Mouse (Mus musculus): ENCODE measurements around the gene Id1. TPM values are rescaled to one million over a fixed set of nuclear protein-coding genes. Genes with fewer than 3 reads are reported as not detected.

Id1 gene
- polyA plus RNA-seq, 1 experiment from 2014 or later, result 116 TPM

- H3K4me2 ChIP-seq (ENCODE audit: low read depth), result no peak overlapping the region
- no peaks in the 10 kb centered on the region for H3K36me3 ChIP-seq (ENCODE audit: control insufficient read depth, insufficient read depth, low read length)
- H3K9ac ChIP-seq (ENCODE audit: low read length), result no peak overlapping the region
- no peaks in the 10 kb centered on the region for H3K9me3 ChIP-seq (ENCODE audit: control insufficient read depth, low read length)
- no peak for ATAC-seq (ENCODE audit: insufficient read depth, low FRiP score, low TSS enrichment)
- H3K27me3 ChIP-seq (ENCODE audit: control insufficient read depth, insufficient read depth, low read length), result no peaks in the 10 kb centered on the region
- peak; percentile 7 for DNase-seq (ENCODE audit: low spot score)
- WGBS, result 81% methylated on average over 6 of the region's 6 CpGs
- no peak overlapping the region for H3K4me3 ChIP-seq (ENCODE audit: low read depth, low read length)
- no peak overlapping the region for H3K27ac ChIP-seq (ENCODE audit: low read depth, low read length)
- peaks cover 22% of the 10 kb centered on the region; the same call in 1 of the 2 replicates for H3K4me1 ChIP-seq (ENCODE audit: control insufficient read depth, insufficient read depth, low read length)
These were observed 9.8 kb upstream of the Id1 start for GRCm38 (mm10) chr2:152726213-152726612.

- H3K9me3 ChIP-seq (ENCODE audit: control insufficient read depth, low read length), result no peaks in the 10 kb centered on the region
- WGBS, result 78% methylated on average over 6 of the region's 6 CpGs
- no peak overlapping the region for H3K4me2 ChIP-seq (ENCODE audit: low read depth)
- H3K9ac ChIP-seq (ENCODE audit: low read length), result no peak overlapping the region
- ATAC-seq (ENCODE audit: insufficient read depth, low FRiP score, low TSS enrichment) (no peak), DNase-seq (ENCODE audit: low spot score) (peak; percentile 5)
- no peak overlapping the region for H3K4me3 ChIP-seq (ENCODE audit: low read depth, low read length)
- no peak overlapping the region for H3K27ac ChIP-seq (ENCODE audit: low read depth, low read length)
- no peaks in the 10 kb centered on the region for H3K27me3 ChIP-seq (ENCODE audit: control insufficient read depth, insufficient read depth, low read length)
- no peaks in the 10 kb centered on the region for H3K36me3 ChIP-seq (ENCODE audit: control insufficient read depth, insufficient read depth, low read length)
- peaks cover 22% of the 10 kb centered on the region; the same call in 1 of the 2 replicates for H3K4me1 ChIP-seq (ENCODE audit: control insufficient read depth, insufficient read depth, low read length)
These were observed 9.2 kb upstream of the Id1 start for GRCm38 (mm10) chr2:152726751-152727335.

DNA sequence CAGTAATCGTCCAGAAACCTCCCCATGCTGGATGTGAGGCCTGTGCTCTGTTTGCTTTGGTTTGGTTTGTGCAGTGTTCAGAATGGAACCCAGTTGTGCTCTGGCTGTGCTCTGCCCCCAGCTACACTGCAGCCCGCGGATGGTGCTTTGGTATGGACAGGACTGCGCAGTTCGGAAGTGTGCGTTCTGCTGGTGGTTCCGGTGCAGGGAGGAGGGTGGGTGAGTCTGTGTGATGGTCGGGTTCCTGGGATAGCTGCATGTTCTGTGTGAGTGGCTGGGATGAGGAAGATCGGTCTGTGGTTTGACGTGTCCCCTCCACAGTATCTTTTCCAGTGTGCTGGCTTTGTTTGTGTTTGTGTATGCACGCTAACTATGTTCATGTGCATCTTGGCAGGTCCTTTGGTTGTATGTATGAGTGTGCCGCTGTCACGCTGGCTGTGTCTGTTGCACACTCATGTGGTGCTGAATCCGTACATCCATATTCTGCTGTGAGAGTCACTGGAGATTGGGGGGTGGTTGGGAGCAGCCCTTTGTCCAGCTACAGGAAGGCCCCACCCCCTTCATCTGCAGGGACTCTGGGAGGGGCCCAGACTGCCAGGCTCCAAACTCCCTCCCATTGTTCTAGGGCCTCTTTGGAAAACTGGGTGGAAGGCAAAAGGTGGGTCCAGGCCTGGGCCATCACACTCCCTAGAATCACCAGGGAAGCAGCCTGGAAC, 8.1 kb upstream of the Id1 start:
- H3K4me3 ChIP-seq (ENCODE audit: low read depth, low read length), result no peak overlapping the region
- no peak overlapping the region for H3K4me2 ChIP-seq (ENCODE audit: low read depth)
- 0 out of 2 replicates have a peak overlapping the region, but pooled peaks have one; percentile 44 for H3K27ac ChIP-seq (ENCODE audit: low read depth, low read length)
- peaks cover 22% of the 10 kb centered on the region; the same call in 1 of the 2 replicates for H3K4me1 ChIP-seq (ENCODE audit: control insufficient read depth, insufficient read depth, low read length)
- WGBS, result 85% methylated on average over 14 of the region's 14 CpGs
- H3K36me3 ChIP-seq (ENCODE audit: control insufficient read depth, insufficient read depth, low read length), result no peaks in the 10 kb centered on the region
- H3K27me3 ChIP-seq (ENCODE audit: control insufficient read depth, insufficient read depth, low read length), result no peaks in the 10 kb centered on the region
- no peaks in the 10 kb centered on the region for H3K9me3 ChIP-seq (ENCODE audit: control insufficient read depth, low read length)
- DNase-seq (ENCODE audit: low spot score) (peak; percentile 13), ATAC-seq (ENCODE audit: insufficient read depth, low FRiP score, low TSS enrichment) (no peak)
- no peak overlapping the region for H3K9ac ChIP-seq (ENCODE audit: low read length)

- H3K4me2 ChIP-seq (ENCODE audit: low read depth), result no peak overlapping the region
- WGBS, result 73% methylated on average over 7 of the region's 7 CpGs
- DNase-seq (ENCODE audit: low spot score) (peak; percentile 8), ATAC-seq (ENCODE audit: insufficient read depth, low FRiP score, low TSS enrichment) (no peak)
- no peaks in the 10 kb centered on the region for H3K36me3 ChIP-seq (ENCODE audit: control insufficient read depth, insufficient read depth, low read length)
- no peaks in the 10 kb centered on the region for H3K9me3 ChIP-seq (ENCODE audit: control insufficient read depth, low read length)
- no peaks in the 10 kb centered on the region for H3K27me3 ChIP-seq (ENCODE audit: control insufficient read depth, insufficient read depth, low read length)
- H3K27ac ChIP-seq (ENCODE audit: low read depth, low read length), result 0 out of 2 replicates have a peak overlapping the region, but pooled peaks have one; percentile 44
- H3K4me3 ChIP-seq (ENCODE audit: low read depth, low read length), result no peak overlapping the region
- H3K4me1 ChIP-seq (ENCODE audit: control insufficient read depth, insufficient read depth, low read length), result peaks cover 20% of the 10 kb centered on the region; the same call in 1 of the 2 replicates
- no peak overlapping the region for H3K9ac ChIP-seq (ENCODE audit: low read length)
These were observed 7.5 kb upstream of the Id1 start for GRCm38 (mm10) chr2:152728594-152728993.

GRCm38 (mm10) chr2:152729013-152729635, 6.9 kb upstream of the Id1 start:
- ATAC-seq (ENCODE audit: insufficient read depth, low FRiP score, low TSS enrichment) (no peak), DNase-seq (ENCODE audit: low spot score) (no peak)
- Histone ChIP-seq H3K4me1 (ENCODE audit: control insufficient read depth, insufficient read depth, low read length) (peaks cover 16% of the 10 kb centered on the region; the same call in 1 of the 2 replicates), H3K9ac (ENCODE audit: low read length) (no peak overlapping the region), H3K27ac (ENCODE audit: low read depth, low read length) (peak overlapping the region; percentile 5; the same call in 1 of the 2 replicates), H3K4me2 (ENCODE audit: low read depth) (no peak overlapping the region), H3K4me3 (ENCODE audit: low read depth, low read length) (no peak overlapping the region), H3K36me3 (ENCODE audit: control insufficient read depth, insufficient read depth, low read length) (no peaks in the 10 kb centered on the region), H3K27me3 (ENCODE audit: control insufficient read depth, insufficient read depth, low read length) (no peaks in the 10 kb centered on the region), H3K9me3 (ENCODE audit: control insufficient read depth, low read length) (no peaks in the 10 kb centered on the region)
- whole genome bisulfite sequencing, result 44% methylated on average over 8 of the region's 8 CpGs

GRCm38 (mm10) chr2:152729636-152730020, 6.4 kb upstream of the Id1 start:
- Histone ChIP-seq H3K27ac (ENCODE audit: low read depth, low read length) (peak overlapping the region; percentile 5; the same call in 1 of the 2 replicates), H3K4me2 (ENCODE audit: low read depth) (no peak overlapping the region), H3K36me3 (ENCODE audit: control insufficient read depth, insufficient read depth, low read length) (no peaks in the 10 kb centered on the region), H3K4me3 (ENCODE audit: low read depth, low read length) (no peak overlapping the region), H3K27me3 (ENCODE audit: control insufficient read depth, insufficient read depth, low read length) (no peaks in the 10 kb centered on the region), H3K9ac (ENCODE audit: low read length) (no peak overlapping the region), H3K9me3 (ENCODE audit: control insufficient read depth, low read length) (no peaks in the 10 kb centered on the region), H3K4me1 (ENCODE audit: control insufficient read depth, insufficient read depth, low read length) (peaks cover 17% of the 10 kb centered on the region)
- ATAC-seq (ENCODE audit: insufficient read depth, low FRiP score, low TSS enrichment) (0 out of 2 replicates have a peak, but pooled peaks have one; percentile 25), DNase-seq (ENCODE audit: low spot score) (peak; percentile 73)
- 32% methylated on average over 7 of the region's 7 CpGs for WGBS

GRCm38 (mm10) chr2:152733201-152733600, 2.9 kb upstream of the Id1 start:
- no peaks in the 10 kb centered on the region for H3K9me3 ChIP-seq (ENCODE audit: control insufficient read depth, low read length)
- no peaks in the 10 kb centered on the region for H3K36me3 ChIP-seq (ENCODE audit: control insufficient read depth, insufficient read depth, low read length)
- H3K9ac ChIP-seq (ENCODE audit: low read length), result no peak overlapping the region
- H3K27ac ChIP-seq (ENCODE audit: low read depth, low read length), result no peak overlapping the region
- no peak overlapping the region for H3K4me3 ChIP-seq (ENCODE audit: low read depth, low read length)
- WGBS, result 96% methylated on average over 2 of the region's 2 CpGs
- H3K4me2 ChIP-seq (ENCODE audit: low read depth), result no peak overlapping the region
- no peak for ATAC-seq (ENCODE audit: insufficient read depth, low FRiP score, low TSS enrichment)
- peaks cover 25% of the 10 kb centered on the region for H3K4me1 ChIP-seq (ENCODE audit: control insufficient read depth, insufficient read depth, low read length)
- H3K27me3 ChIP-seq (ENCODE audit: control insufficient read depth, insufficient read depth, low read length), result no peaks in the 10 kb centered on the region
- DNase-seq (ENCODE audit: low spot score), result peak; percentile 14

GRCm38 (mm10) chr2:152734501-152734900, 1.6 kb upstream of the Id1 start:
- Histone ChIP-seq H3K27me3 (ENCODE audit: control insufficient read depth, insufficient read depth, low read length) (no peaks in the 10 kb centered on the region), H3K36me3 (ENCODE audit: control insufficient read depth, insufficient read depth, low read length) (no peaks in the 10 kb centered on the region), H3K4me1 (ENCODE audit: control insufficient read depth, insufficient read depth, low read length) (peaks cover 32% of the 10 kb centered on the region), H3K9ac (ENCODE audit: low read length) (peak overlapping the region; percentile 15; the same call in 1 of the 2 replicates), H3K9me3 (ENCODE audit: control insufficient read depth, low read length) (no peaks in the 10 kb centered on the region), H3K4me2 (ENCODE audit: low read depth) (peak overlapping the region; percentile 83), H3K27ac (ENCODE audit: low read depth, low read length) (peak overlapping the region; percentile 89; the same call in 1 of the 2 replicates), H3K4me3 (ENCODE audit: low read depth, low read length) (peak overlapping the region; percentile 82)
- peak; percentile 35 for DNase-seq (ENCODE audit: low spot score)
- WGBS, result 15% methylated on average over 10 of the region's 10 CpGs
- ATAC-seq (ENCODE audit: insufficient read depth, low FRiP score, low TSS enrichment), result no peak

Data from neural tube, embryonic 11.5 days (tissue).